Mouse (Mus musculus) myocyte (in vitro differentiated cells): ENCODE measurements at regions not wholly inside any gene's neighbourhood (a gene's known extent, or its start where the extent isn't known, plus 50 kb on each side); places are given as distances from the start of the nearest gene placed in this dataset.

ENCODE experiments used
- H3K27me3 ChIP-seq: one replicate; pipeline ENCODE4 v1.6.1; 2011; ENCODE audit not compliant: control insufficient read depth, insufficient read depth, insufficient read length
- H3K36me3 ChIP-seq: one replicate; pipeline ENCODE4 v1.6.1; 2011; ENCODE audit not compliant: control insufficient read depth, insufficient read depth
- H3K4me2 ChIP-seq: one replicate; pipeline ENCODE4 v1.6.1; 2011; ENCODE audit warnings: low read depth, control low read depth
- H3K4me3 ChIP-seq: one replicate; pipeline ENCODE4 v1.5.1; 2011; ENCODE audit warnings: mild to moderate bottlenecking, control low read depth, moderate library complexity
- H3K79me2 ChIP-seq: one replicate; pipeline ENCODE4 v1.6.1; 2011; ENCODE audit not compliant: control insufficient read depth, insufficient read depth
- H3ac ChIP-seq: one replicate; pipeline ENCODE4 v1.6.1; 2011; ENCODE audit not compliant: control insufficient read depth, insufficient read length
- CEBPB ChIP-seq: IDR thresholded peaks from 2 replicates; pipeline ENCODE4 v1.6.1; 2011; ENCODE audit warnings: mild to moderate bottlenecking, moderate library complexity; ENCODE audit not compliant: poor library complexity, insufficient read depth, severe bottlenecking
- E2F4 ChIP-seq: IDR thresholded peaks from one replicate; pipeline ENCODE4 v1.6.1; 2011; ENCODE audit warnings: mild to moderate bottlenecking, control low read depth, moderate library complexity; ENCODE audit not compliant: insufficient read depth
- MAX ChIP-seq: IDR thresholded peaks from one replicate; pipeline ENCODE4 v1.6.1; 2011; ENCODE audit warnings: low read depth, mild to moderate bottlenecking, control low read depth
- MYOD1 ChIP-seq, 3 experiments: IDR thresholded peaks; one replicate each; pipeline ENCODE4 v1.6.1; 2011; ENCODE audit warnings: control low read depth in 2 of 3, low read depth in 2 of 3, mild to moderate bottlenecking in 2 of 3, moderate library complexity in 1 of 3; ENCODE audit not compliant: insufficient read length in 2 of 3, control insufficient read depth in 1 of 3
- MYOG ChIP-seq, 3 experiments: IDR thresholded peaks; one replicate each; pipeline ENCODE4 v1.6.1; 2011; ENCODE audit warnings: control low read depth in 2 of 3, low read depth in 2 of 3, mild to moderate bottlenecking in 2 of 3; ENCODE audit not compliant: insufficient read length in 2 of 3, control insufficient read depth in 1 of 3, insufficient read depth in 1 of 3
- POLR2A ChIP-seq: IDR thresholded peaks from one replicate; pipeline ENCODE4 v1.6.1; 2011; ENCODE audit warnings: low read depth, mild to moderate bottlenecking, control low read depth, moderate library complexity; ENCODE audit not compliant: insufficient read length
- POLR2AphosphoS2 ChIP-seq: IDR thresholded peaks from one replicate; pipeline ENCODE4 v1.6.1; 2011; ENCODE audit warnings: low read depth, control low read depth; ENCODE audit not compliant: insufficient read length
- REST ChIP-seq: IDR thresholded peaks from one replicate; pipeline ENCODE4 v1.6.1; 2011; ENCODE audit warnings: mild to moderate bottlenecking, control low read depth, moderate library complexity; ENCODE audit not compliant: insufficient read depth, insufficient read length
- SRF ChIP-seq: IDR thresholded peaks from one replicate; pipeline ENCODE4 v1.6.1; 2011; ENCODE audit warnings: low read depth; ENCODE audit not compliant: control insufficient read depth, insufficient read length
- TCF12 ChIP-seq: IDR thresholded peaks from one replicate; pipeline ENCODE4 v1.6.1; 2011; ENCODE audit warnings: mild to moderate bottlenecking, control low read depth; ENCODE audit not compliant: poor library complexity, insufficient read depth, severe bottlenecking
- TCF3 ChIP-seq: IDR thresholded peaks from one replicate; pipeline ENCODE4 v1.6.1; 2011; ENCODE audit warnings: low read depth, control low read depth; ENCODE audit not compliant: insufficient read length
- USF1 ChIP-seq: IDR thresholded peaks from one replicate; pipeline ENCODE4 v1.6.1; 2011; ENCODE audit warnings: low read depth, mild to moderate bottlenecking, control low read depth, moderate library complexity

DNA sequence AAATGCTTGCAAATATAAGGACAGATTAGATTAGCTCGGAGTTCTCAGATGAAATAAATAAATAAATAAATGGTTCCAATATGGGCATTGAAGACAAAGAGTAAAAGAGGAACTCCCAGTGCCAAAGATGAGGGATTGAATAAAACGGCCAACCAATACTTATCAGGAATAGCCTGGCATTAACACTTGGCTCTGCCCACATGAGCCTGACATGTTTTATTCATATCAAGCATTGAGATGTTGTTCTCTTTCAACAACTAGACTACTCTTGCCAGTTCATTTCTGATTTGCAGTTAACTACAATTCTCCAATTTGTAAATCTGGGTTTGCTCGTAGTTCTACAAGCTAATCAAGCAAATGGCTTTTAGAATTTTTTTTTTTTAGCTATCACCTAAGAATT is 546.4 kb downstream of the Efnb2 start:
- H3K4me3 ChIP-seq, result no peak overlapping the region
- H3K79me2 ChIP-seq, result no peaks in the 10 kb centered on the region
- no peaks in the 10 kb centered on the region for H3K27me3 ChIP-seq
- no peak overlapping the region for H3ac ChIP-seq
- no peak overlapping the region for H3K4me2 ChIP-seq
- H3K36me3 ChIP-seq, result no peaks in the 10 kb centered on the region
- TF ChIP-seq POLR2AphosphoS2 (no peak), USF1 (no peak), TCF3 (no peak), CEBPB (no peak), MYOD1 (IDR thresholded peaks at IDR 0.05; ENCODE audit: control insufficient read depth in 1 of 3, insufficient read length in 2 of 3, low read depth in 2 of 3) (no peak), SRF (no peak), REST (no peak), POLR2A (no peak), E2F4 (no peak)

GRCm38 (mm10) chr8:8109785-8110350 is 551.2 kb downstream of the Efnb2 start:
- no peak for TF ChIP-seq MYOG (IDR thresholded peaks at IDR 0.05; ENCODE audit: control insufficient read depth in 1 of 3, insufficient read depth in 1 of 3, insufficient read length in 2 of 3, low read depth in 2 of 3)
- no peak for TF ChIP-seq E2F4
- no peaks in the 10 kb centered on the region for H3K36me3 ChIP-seq
- no peaks in the 10 kb centered on the region for H3K27me3 ChIP-seq
- H3K4me2 ChIP-seq, result no peak overlapping the region
- H3K4me3 ChIP-seq, result no peak overlapping the region
- H3ac ChIP-seq, result no peak overlapping the region
- no peaks in the 10 kb centered on the region for H3K79me2 ChIP-seq

- no peak for TF ChIP-seq POLR2AphosphoS2
- no peak for TF ChIP-seq MYOG (IDR thresholded peaks at IDR 0.05; ENCODE audit: control insufficient read depth in 1 of 3, insufficient read depth in 1 of 3, insufficient read length in 2 of 3, low read depth in 2 of 3)
- TF ChIP-seq USF1, result no peak
- TF ChIP-seq SRF, result no peak
- TF ChIP-seq REST, result no peak
- TF ChIP-seq MYOD1 (IDR thresholded peaks at IDR 0.05; ENCODE audit: control insufficient read depth in 1 of 3, insufficient read length in 2 of 3, low read depth in 2 of 3), result no peak
- no peak for TF ChIP-seq TCF3
- TF ChIP-seq E2F4, result no peak
- TF ChIP-seq MAX, result no peak
- no peak for TF ChIP-seq TCF12
- Histone ChIP-seq H3K4me3 (no peak overlapping the region), H3K79me2 (no peaks in the 10 kb centered on the region), H3ac (no peak overlapping the region), H3K36me3 (no peaks in the 10 kb centered on the region), H3K4me2 (no peak overlapping the region), H3K27me3 (no peaks in the 10 kb centered on the region)
Measured at GRCm38 (mm10) chr8:8103492-8103891, 557.5 kb downstream of the Efnb2 start.

DNA sequence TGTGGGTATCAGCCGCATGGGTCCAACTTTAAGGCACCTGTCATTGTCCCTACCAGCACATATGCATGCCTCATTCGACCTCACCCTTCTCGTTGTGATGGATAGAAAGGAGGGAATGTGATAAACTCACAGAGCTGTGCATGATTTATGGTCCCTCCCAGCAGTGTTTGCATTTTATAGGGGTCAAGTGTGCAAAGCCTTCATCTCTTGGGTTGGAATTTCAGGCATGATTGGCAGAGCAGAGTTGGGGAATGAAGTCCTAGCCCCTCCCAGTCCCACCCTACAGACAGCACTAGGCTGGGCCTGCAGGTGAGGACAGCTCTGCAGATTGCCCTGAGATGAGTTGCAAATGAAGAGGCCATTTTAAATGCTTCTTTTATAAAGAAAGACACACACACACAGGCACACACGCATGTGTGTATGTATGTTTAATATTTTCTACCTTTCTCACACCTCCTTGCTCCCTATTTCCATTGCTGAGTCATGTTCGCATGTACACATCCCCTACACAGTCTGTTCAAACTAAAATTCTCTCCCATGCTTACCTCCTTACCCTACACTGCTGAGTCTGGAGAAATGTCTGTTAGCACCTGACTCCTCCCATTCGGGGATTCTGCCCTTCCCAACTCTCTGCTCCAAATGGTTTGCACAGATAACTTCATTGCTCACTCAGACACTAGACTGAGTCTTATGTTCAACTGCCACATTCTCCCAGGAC is 558.9 kb downstream of the Efnb2 start:
- Histone ChIP-seq H3ac (no peak overlapping the region), H3K4me2 (no peak overlapping the region), H3K36me3 (no peaks in the 10 kb centered on the region), H3K79me2 (no peaks in the 10 kb centered on the region), H3K27me3 (no peaks in the 10 kb centered on the region), H3K4me3 (no peak overlapping the region)
- TF ChIP-seq REST, result no peak
- no peak for TF ChIP-seq POLR2AphosphoS2
- TF ChIP-seq TCF12, result no peak
- no peak for TF ChIP-seq CEBPB
- no peak for TF ChIP-seq POLR2A
- no peak for TF ChIP-seq USF1
- no peak for TF ChIP-seq SRF
- no peak for TF ChIP-seq TCF3
- no peak for TF ChIP-seq MYOG (IDR thresholded peaks at IDR 0.05; ENCODE audit: control insufficient read depth in 1 of 3, insufficient read depth in 1 of 3, insufficient read length in 2 of 3, low read depth in 2 of 3)
- TF ChIP-seq MYOD1 (IDR thresholded peaks at IDR 0.05; ENCODE audit: control insufficient read depth in 1 of 3, insufficient read length in 2 of 3, low read depth in 2 of 3), result no peak
- TF ChIP-seq MAX, result no peak
- no peak for TF ChIP-seq E2F4

DNA sequence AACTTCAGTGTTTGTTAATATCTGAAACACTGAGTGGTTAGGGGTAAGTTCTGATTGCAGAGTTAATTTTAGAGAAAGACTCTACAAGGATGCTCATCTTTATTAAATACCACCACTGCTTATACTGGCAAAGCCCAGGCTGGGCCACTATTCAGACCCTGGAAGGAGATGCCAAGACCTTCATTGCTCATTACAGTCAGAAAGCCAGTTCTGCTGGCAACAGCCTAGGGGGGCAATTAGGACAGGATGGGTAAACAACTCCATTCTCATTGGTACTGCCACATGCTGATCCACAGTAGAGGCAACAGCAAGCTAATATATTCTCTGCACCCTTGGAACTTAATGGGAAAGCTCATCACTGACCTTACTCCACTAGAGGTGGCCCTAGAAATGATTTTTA is 568.5 kb downstream of the Efnb2 start:
- Histone ChIP-seq H3K79me2 (no peaks in the 10 kb centered on the region), H3K27me3 (no peaks in the 10 kb centered on the region), H3K4me3 (no peak overlapping the region), H3K4me2 (no peak overlapping the region), H3K36me3 (no peaks in the 10 kb centered on the region), H3ac (no peak overlapping the region)
- TF ChIP-seq MYOD1 (IDR thresholded peaks at IDR 0.05; ENCODE audit: control insufficient read depth in 1 of 3, insufficient read length in 2 of 3, low read depth in 2 of 3) (no peak), POLR2AphosphoS2 (no peak), POLR2A (no peak), TCF12 (no peak), E2F4 (no peak), REST (no peak), USF1 (no peak), MAX (no peak)
